Mouse (Mus musculus) heart, embryonic 15.5 days (tissue): ENCODE measurements around the gene Gm48551. TPM values are rescaled to one million over a fixed set of nuclear protein-coding genes. Genes with fewer than 3 reads are reported as not detected.

Experiments used
- ATAC-seq: fragments of 200-750 bp; cut with Nextera tagmentation; replicated peaks from 2 replicates; pipeline ENCODE4 v1.8.0; 2017; ENCODE audit warnings: low read depth, moderate TSS enrichment; ENCODE audit not compliant: insufficient number of reproducible peaks, insufficient read depth, low FRiP score
- H3K27ac ChIP-seq: fragments of 300-500 bp; sonication (generic); 2 replicates; pipeline ENCODE4 v1.5.1; 2015; ENCODE audit warnings: mild to moderate bottlenecking, inconsistent platforms
- H3K27me3 ChIP-seq: fragments of 300-500 bp; sonication (generic); 2 replicates; pipeline ENCODE4 v1.6.1; 2015; ENCODE audit warnings: inconsistent platforms
- H3K36me3 ChIP-seq: fragments of 300-500 bp; sonication (generic); 2 replicates; pipeline ENCODE4 v1.6.1; 2015; ENCODE audit warnings: mild to moderate bottlenecking, inconsistent platforms
- H3K4me1 ChIP-seq: fragments of 300-500 bp; sonication (generic); replicated peaks from 2 replicates; pipeline ENCODE4 v1.6.1; 2015; ENCODE audit warnings: inconsistent platforms
- H3K4me2 ChIP-seq: fragments of 300-500 bp; sonication (generic); 2 replicates; pipeline ENCODE4 v1.6.1; 2015; ENCODE audit warnings: inconsistent platforms, mild to moderate bottlenecking, moderate library complexity
- H3K4me3 ChIP-seq: fragments of 300-500 bp; sonication (generic); 2 replicates; pipeline ENCODE4 v1.5.1; 2015; ENCODE audit warnings: mild to moderate bottlenecking, inconsistent platforms
- H3K9ac ChIP-seq: fragments of 300-500 bp; sonication (generic); 2 replicates; pipeline ENCODE4 v1.6.1; 2015; ENCODE audit warnings: mild to moderate bottlenecking, inconsistent platforms
- H3K9me3 ChIP-seq: fragments of 300-500 bp; sonication (generic); replicated peaks from 2 replicates; pipeline ENCODE4 v1.6.1; 2016; ENCODE audit warnings: inconsistent platforms
- WGBS: fragments of 180-500 bp; shearing (Covaris S2); methylation state at CpG from one replicate; pipeline ENCODE4 v1.1.7; 2015; ENCODE audit warnings: mixed read lengths; 5-methylcytosine and 5-hydroxymethylcytosine counted together
- polyA plus RNA-seq: library from polyadenylated mRNA; unstranded; fragments of >200 nt; fragmentation: Nextera tagmentation; extraction: Ambion mirVana; gene quantifications from 2 replicates; pipeline ENCODE4 v1.2.1, GENCODE M21; 2015

The Gm48551 gene
- polyA plus RNA-seq, 1 experiment from 2014 or later: 2.2 TPM

- Histone ChIP-seq H3K4me2 (no peak overlapping the region), H3K36me3 (peaks cover 2% of the 10 kb centered on the region; the same call in 1 of the 2 replicates), H3K27me3 (no peaks in the 10 kb centered on the region), H3K9ac (no peak overlapping the region), H3K4me3 (no peak overlapping the region), H3K4me1 (peaks cover 95% of the 10 kb centered on the region), H3K9me3 (no peaks in the 10 kb centered on the region), H3K27ac (peak overlapping the region; percentile 98)
- ATAC-seq: no peak
- WGBS: 70% methylated on average over 5 of the region's 5 CpGs
Observed at GRCm38 (mm10) chr10:81415146-81415545, 30.9 kb downstream of the Gm48551 start.

DNA sequence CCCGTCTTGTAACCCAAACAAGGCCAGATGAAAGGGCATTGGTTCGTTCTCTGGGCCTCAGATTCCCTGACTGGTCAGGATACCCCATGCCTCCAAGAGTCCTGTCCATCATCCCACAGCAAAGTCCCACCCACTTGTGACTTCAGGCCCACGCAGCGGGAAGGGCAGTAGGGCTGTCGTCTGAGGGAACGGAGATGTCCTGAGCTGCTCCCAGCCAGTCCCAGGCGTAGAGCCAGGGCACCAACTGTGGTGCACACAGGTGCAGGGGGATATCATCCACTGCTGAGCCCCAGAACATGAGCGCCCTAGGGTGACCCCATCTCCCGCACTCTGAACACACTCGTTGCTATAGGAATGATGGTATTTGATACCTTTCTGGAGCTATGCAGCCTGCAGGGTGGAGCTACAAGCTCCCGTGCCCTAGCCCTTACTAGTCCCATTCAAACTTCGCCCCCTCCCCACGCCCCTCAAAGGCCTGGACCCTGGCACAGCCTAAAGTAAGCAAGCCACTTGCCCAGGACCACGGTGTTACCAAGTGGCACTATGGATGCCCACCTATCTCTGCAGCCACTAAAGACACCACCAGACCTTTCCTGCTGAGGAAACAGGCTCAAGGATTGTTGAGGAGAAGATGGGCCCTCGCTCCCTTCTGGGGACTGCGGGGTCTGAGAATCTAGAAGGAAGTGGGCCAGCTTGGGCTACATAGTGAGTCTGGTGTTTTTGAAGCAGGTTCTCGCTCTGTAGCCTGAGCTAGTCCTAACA lies 31.5 kb downstream of the Gm48551 start:
- H3K9me3 ChIP-seq: no peaks in the 10 kb centered on the region
- no peak overlapping the region for H3K4me2 ChIP-seq
- H3K27ac ChIP-seq: peak overlapping the region; percentile 48
- peaks cover 7% of the 10 kb centered on the region; the same call in 1 of the 2 replicates for H3K36me3 ChIP-seq
- no peak overlapping the region for H3K9ac ChIP-seq
- WGBS: 72% methylated on average over 17 of the region's 17 CpGs
- ATAC-seq: no peak
- peaks cover 92% of the 10 kb centered on the region for H3K4me1 ChIP-seq
- no peak overlapping the region for H3K4me3 ChIP-seq
- H3K27me3 ChIP-seq: no peaks in the 10 kb centered on the region

GRCm38 (mm10) chr10:81416581-81417226 lies 32.4 kb downstream of the Gm48551 start:
- Histone ChIP-seq H3K4me1 (peaks cover 85% of the 10 kb centered on the region), H3K4me2 (peak overlapping the region; percentile 66), H3K9ac (peak overlapping the region; percentile 41), H3K9me3 (no peaks in the 10 kb centered on the region), H3K36me3 (peaks cover 7% of the 10 kb centered on the region; the same call in 1 of the 2 replicates), H3K4me3 (peak overlapping the region; percentile 34), H3K27ac (peak overlapping the region; percentile 48), H3K27me3 (no peaks in the 10 kb centered on the region)
- ATAC-seq: peak; percentile 41
- 3% methylated on average over 26 of the region's 26 CpGs for WGBS

GRCm38 (mm10) chr10:81417227-81418215 lies 33.3 kb downstream of the Gm48551 start:
- H3K36me3 ChIP-seq: peaks cover 7% of the 10 kb centered on the region; the same call in 1 of the 2 replicates
- peak overlapping the region; percentile 34 for H3K4me3 ChIP-seq
- peak overlapping the region; percentile 48 for H3K27ac ChIP-seq
- 57% methylated on average over 12 of the region's 12 CpGs for WGBS
- peak; percentile 7; the same call in 1 of the 2 replicates for ATAC-seq
- peaks cover 85% of the 10 kb centered on the region for H3K4me1 ChIP-seq
- peak overlapping the region; percentile 41 for H3K9ac ChIP-seq
- peak overlapping the region; percentile 66 for H3K4me2 ChIP-seq
- no peaks in the 10 kb centered on the region for H3K27me3 ChIP-seq
- no peaks in the 10 kb centered on the region for H3K9me3 ChIP-seq

GRCm38 (mm10) chr10:81418216-81419070 lies 34.2 kb downstream of the Gm48551 start:
- Histone ChIP-seq H3K9me3 (no peaks in the 10 kb centered on the region), H3K4me3 (no peak overlapping the region), H3K36me3 (peaks cover 7% of the 10 kb centered on the region; the same call in 1 of the 2 replicates), H3K9ac (0 out of 2 replicates have a peak overlapping the region, but pooled peaks have one; percentile 8), H3K27me3 (no peaks in the 10 kb centered on the region), H3K4me1 (peaks cover 78% of the 10 kb centered on the region), H3K4me2 (no peak overlapping the region), H3K27ac (no peak overlapping the region)
- ATAC-seq: no peak
- WGBS: 46% methylated on average over 11 of the region's 11 CpGs

GRCm38 (mm10) chr10:81419111-81419928 lies 35.1 kb downstream of the Gm48551 start:
- Histone ChIP-seq H3K9me3 (no peaks in the 10 kb centered on the region), H3K4me1 (peaks cover 78% of the 10 kb centered on the region), H3K4me3 (no peak overlapping the region), H3K27me3 (no peaks in the 10 kb centered on the region), H3K27ac (no peak overlapping the region), H3K4me2 (no peak overlapping the region), H3K9ac (no peak overlapping the region), H3K36me3 (peaks cover 7% of the 10 kb centered on the region; the same call in 1 of the 2 replicates)
- 92% methylated on average over 10 of the region's 10 CpGs for WGBS
- ATAC-seq: no peak

GRCm38 (mm10) chr10:81420191-81420767 lies 36.0 kb downstream of the Gm48551 start:
- H3K27ac ChIP-seq: no peak overlapping the region
- peaks cover 7% of the 10 kb centered on the region; the same call in 1 of the 2 replicates for H3K36me3 ChIP-seq
- H3K9me3 ChIP-seq: no peaks in the 10 kb centered on the region
- H3K9ac ChIP-seq: no peak overlapping the region
- ATAC-seq: no peak
- 84% methylated on average over 40 of the region's 40 CpGs for WGBS
- no peaks in the 10 kb centered on the region for H3K27me3 ChIP-seq
- peaks cover 78% of the 10 kb centered on the region for H3K4me1 ChIP-seq
- no peak overlapping the region for H3K4me2 ChIP-seq
- no peak overlapping the region for H3K4me3 ChIP-seq

DNA sequence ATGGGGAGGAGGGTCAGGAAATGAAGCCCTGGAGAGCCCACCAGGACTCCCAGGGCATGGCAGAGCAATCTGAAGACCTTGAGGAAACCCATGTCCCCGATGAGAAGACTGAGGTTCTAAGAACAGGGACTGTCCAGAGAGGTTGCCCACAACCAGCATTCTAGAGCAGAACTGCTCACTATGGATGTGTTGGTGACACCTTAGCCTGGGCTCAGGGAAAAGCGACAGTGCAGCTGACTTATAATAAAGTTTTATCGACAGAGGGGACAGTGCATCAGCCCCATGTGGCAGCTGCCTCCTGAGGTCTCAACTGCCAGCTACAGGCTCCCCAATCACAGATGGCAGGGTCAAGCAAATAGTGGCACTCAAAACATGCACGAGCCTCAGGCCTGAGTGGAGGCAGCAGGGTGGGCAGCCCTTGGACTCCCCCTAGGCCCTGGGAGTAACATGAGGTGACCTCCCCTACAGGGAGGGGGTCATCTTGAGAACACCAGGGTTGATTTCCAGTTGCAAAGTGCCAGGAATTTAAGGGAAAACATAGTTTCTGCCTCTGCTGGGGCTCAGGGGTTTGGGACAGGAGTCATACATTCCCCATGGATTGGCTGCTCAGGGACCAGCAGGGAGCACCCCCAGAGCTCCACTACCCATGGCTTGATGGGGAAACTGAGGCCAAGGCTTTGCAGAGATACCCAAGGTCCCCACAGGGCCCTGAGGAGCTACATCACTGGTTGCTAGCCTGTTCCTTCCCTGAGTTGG lies 37.0 kb downstream of the Gm48551 start:
- peaks cover 76% of the 10 kb centered on the region for H3K4me1 ChIP-seq

GRCm38 (mm10) chr10:81421797-81422100 lies 37.5 kb downstream of the Gm48551 start:
- H3K4me3 ChIP-seq: no peak overlapping the region
- peaks cover 75% of the 10 kb centered on the region for H3K4me1 ChIP-seq
- H3K9me3 ChIP-seq: no peaks in the 10 kb centered on the region
- WGBS: 74% methylated on average over 5 of the region's 5 CpGs
- no peaks in the 10 kb centered on the region for H3K27me3 ChIP-seq
- no peak overlapping the region for H3K9ac ChIP-seq
- H3K27ac ChIP-seq: no peak overlapping the region
- peaks cover 7% of the 10 kb centered on the region; the same call in 1 of the 2 replicates for H3K36me3 ChIP-seq
- ATAC-seq: no peak
- no peak overlapping the region for H3K4me2 ChIP-seq

More for the DNA sequence above, 37.0 kb downstream of the Gm48551 start:
- peaks cover 7% of the 10 kb centered on the region; the same call in 1 of the 2 replicates for H3K36me3 ChIP-seq
- H3K4me2 ChIP-seq: no peak overlapping the region
- no peak overlapping the region for H3K4me3 ChIP-seq
- H3K27ac ChIP-seq: no peak overlapping the region
- H3K9me3 ChIP-seq: no peaks in the 10 kb centered on the region
- H3K9ac ChIP-seq: no peak overlapping the region
- WGBS: 83% methylated on average over 4 of the region's 4 CpGs
- ATAC-seq: no peak
- no peaks in the 10 kb centered on the region for H3K27me3 ChIP-seq
